Mouse (Mus musculus): ENCODE data around the gene Kcnk3. TPM values are rescaled to one million over a fixed set of nuclear protein-coding genes. Genes with fewer than 3 reads are reported as not detected.

The Kcnk3 gene
- total RNA-seq, 2 experiments from 2014 or later = 9.3 to 11.1 TPM

- no peak for DNase-seq (ENCODE audit: extremely low spot score in 1 of 2, low spot score in 1 of 2)
Measured at GRCm38 (mm10) chr5:30587101-30587500, 869 bp upstream of the Kcnk3 start.

DNA sequence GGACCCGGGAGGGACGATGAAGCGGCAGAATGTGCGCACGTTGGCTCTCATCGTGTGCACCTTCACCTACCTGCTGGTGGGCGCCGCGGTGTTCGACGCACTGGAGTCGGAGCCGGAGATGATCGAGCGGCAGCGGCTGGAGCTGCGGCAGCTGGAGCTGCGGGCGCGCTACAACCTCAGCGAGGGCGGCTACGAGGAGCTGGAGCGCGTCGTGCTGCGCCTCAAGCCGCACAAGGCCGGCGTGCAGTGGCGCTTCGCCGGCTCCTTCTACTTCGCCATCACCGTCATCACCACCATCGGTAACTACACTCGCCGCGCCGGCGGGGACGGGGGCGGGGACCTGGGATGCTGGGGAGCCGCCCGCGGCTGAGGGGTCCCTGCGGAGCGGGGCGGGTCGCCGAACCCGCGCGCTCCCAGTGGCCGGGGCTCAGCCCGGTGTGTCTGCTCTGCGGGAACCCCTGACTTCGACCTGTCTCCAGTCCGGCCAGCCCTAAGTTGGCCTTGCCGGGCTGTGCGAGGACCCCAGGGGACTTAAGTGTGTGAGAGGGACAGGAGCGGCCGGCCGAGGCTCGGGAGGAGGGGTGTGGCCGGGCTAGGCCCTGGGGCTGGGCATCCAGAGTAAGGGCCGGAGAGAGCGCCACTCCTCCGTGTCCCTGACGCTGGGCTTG, 465 bp downstream of the Kcnk3 start:
- DNase-seq (ENCODE audit: extremely low spot score in 1 of 2, low spot score in 1 of 2) = peak; percentile 27 to 29

DNA sequence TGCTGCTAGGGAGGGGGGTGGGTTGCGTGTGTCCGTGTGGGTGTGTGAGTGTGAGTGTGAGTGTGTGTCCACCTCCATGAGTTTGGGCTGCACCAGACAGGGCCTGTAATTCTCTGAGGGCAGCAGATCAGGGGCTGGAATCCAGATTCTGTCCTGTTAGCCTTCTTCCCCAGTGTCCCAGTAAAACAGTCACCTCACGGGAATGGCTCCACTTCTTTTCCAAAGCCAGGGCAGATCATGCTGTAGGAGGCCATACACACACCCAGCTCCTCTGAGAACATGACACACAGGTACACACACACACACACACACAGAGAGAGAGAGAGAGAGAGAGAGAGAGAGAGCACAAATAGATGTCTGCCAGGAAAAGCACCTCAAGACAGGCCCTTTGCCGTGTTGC, 1.1 kb downstream of the Kcnk3 start:
- DNase-seq (ENCODE audit: extremely low spot score in 1 of 2, low spot score in 1 of 2) = no peak

GRCm38 (mm10) chr5:30589546-30589945, 1.6 kb downstream of the Kcnk3 start:
- no peak for DNase-seq (ENCODE audit: extremely low spot score in 1 of 2, low spot score in 1 of 2)

DNA sequence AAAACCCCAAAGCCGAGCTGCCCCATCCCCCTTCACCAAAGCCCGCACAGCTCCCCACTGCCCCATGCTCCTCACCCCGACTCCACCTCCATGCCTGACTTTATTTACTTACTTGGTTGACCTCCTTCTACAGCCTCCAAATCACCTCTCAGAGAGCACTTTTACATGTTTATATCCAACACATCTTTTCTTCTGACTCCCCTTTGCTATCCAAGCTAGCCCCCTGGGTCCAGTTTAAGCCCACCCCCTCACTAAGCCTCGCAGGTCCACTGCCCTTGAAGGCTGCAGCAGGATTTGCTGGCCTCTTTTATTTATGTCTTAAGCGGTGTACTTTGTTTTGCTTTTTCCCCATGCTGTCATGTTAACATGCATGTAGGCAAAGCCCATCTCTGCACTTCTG, 2.3 kb downstream of the Kcnk3 start:
- no peak for DNase-seq (ENCODE audit: extremely low spot score in 1 of 2, low spot score in 1 of 2)

- DNase-seq (ENCODE audit: extremely low spot score in 1 of 2, low spot score in 1 of 2) = no peak
Measured at GRCm38 (mm10) chr5:30591205-30591731, 3.3 kb downstream of the Kcnk3 start.

DNA sequence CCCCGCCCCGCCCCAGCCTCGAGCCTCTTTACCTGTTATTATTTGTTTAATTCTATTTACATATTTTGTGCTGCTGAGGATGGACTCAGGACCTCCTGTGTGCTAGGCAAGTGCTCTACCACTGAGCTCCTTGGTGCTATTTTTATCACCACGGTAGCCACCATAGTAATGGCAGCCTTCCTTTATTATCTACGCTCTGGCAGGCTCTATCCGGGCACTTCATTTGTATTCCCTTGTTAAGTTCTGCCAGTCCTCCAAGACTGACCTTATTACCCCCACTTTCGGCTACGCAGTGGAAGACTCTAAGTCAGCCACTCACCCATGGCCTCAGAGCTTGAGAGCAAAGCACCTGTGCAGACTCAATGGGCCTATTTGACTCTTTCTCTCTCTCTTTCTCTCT, 3.8 kb downstream of the Kcnk3 start:
- DNase-seq (ENCODE audit: extremely low spot score in 1 of 2, low spot score in 1 of 2) = no peak

DNA sequence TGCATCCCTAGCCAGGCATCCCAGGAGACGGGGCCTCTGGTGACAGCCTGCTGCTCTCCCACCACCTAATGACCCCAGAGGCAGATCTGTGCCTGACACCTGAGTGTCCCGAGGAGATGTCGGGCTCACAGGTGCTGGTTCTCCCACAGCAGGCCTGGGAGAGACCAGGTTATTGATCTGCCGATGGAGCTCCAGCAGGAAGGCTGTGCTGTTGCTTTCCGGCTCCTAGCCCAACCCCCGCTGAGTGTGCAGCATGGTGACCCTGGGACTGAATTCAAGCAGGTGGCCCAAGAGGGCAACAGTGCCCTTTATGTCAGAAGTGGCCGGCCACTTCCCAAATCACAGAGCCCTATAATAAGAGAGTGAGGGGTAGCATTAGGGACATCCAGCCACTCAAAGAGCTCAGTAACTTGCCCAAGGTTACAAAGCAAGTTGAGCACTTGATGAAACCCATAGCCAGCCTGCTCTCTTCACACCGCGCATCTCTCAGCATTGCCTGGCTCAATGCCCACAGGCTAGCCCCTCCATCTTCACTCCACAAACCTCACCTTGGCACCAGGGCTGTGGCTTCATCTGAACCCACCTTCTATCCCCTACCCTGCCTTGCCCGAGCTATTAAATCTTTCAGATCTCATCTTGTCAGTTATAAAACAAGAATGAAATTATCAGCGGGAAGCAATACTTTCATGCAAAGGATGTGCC, 4.5 kb downstream of the Kcnk3 start:
- DNase-seq (ENCODE audit: extremely low spot score in 1 of 2, low spot score in 1 of 2) = no peak

DNA sequence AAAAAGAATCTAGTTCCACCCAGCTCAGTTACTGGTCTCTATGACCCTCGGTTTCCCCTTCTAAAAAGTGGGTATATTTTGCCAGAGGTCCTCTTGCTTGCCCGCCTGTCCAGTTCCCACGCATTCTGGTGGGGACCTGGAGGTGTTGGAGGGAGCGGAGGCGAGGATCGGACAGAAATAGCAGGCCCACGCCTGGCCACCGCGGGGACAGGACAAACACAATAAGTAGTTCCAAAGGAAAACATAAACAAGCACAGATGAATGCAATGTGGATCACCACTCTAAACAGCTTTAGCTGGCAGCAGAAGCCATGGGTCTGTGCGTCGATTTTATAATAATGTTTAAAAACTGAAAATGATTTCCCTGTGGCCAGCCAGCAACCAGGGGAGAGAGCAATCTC, 5.4 kb downstream of the Kcnk3 start:
- no peak for DNase-seq (ENCODE audit: extremely low spot score in 1 of 2, low spot score in 1 of 2)

DNA sequence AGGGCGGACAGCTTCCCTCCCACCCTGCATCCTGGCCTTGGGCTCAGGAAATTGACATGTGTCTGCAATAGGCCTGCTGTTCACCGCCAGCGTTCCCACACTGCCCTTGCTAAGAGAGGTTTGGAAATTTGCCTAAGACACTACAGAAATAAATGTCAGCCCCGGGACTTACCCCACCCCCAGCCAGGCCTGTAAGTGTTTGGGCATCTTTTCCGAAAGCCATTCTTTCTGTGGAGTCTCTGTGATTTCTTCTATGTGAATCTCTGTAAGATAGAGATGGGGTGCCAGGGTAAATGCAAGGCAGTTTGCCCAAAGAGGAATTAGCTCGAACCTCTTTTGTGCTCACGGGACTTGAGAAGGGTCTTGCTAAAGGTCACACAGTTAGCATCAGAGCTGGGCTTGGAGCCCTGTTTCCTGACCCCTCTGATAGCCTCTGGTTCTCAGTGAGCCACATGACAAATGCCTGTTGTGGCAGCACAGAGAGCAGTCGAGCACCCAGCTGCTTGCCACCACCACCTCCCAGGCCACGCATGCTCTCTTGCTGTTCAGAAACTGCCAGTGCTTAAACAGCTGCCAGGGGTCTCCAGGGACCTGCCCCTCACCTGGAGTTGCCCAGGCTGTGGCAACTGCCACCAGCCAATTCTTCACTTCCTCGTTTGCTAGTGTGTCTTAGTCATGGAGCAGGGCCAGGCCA, 6.0 kb downstream of the Kcnk3 start:
- DNase-seq (ENCODE audit: extremely low spot score in 1 of 2, low spot score in 1 of 2) = no peak

DNA sequence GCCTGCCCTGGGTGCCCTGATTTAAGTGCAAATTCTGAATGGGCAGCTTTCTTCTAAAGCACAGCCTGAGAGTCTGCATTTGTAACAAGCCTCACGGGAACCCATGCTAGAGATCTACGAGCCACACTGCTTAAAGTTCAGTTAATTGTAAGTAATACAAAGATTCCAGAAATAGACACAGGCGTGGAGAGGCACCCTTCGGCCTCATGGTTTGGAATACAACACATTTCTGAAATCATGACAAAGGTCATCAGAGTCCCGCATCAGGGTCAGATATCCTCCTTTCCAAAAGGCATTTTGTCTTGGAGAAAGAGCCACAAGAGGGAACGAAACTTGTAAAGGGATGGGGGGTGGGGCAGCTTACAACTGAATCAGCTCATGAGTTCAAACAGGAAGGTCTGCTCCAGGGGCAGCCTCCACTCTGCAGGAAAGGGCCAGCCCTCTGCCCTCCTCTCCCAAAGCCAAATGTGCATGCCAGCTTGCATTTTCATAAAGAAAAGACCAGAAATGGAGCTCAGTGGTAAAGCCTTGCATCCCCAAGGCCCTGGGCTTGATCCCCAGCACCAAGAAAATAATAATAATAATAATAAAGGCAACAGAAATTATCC, 7.1 kb downstream of the Kcnk3 start:
- DNase-seq (ENCODE audit: extremely low spot score in 1 of 2, low spot score in 1 of 2) = no peak

DNA sequence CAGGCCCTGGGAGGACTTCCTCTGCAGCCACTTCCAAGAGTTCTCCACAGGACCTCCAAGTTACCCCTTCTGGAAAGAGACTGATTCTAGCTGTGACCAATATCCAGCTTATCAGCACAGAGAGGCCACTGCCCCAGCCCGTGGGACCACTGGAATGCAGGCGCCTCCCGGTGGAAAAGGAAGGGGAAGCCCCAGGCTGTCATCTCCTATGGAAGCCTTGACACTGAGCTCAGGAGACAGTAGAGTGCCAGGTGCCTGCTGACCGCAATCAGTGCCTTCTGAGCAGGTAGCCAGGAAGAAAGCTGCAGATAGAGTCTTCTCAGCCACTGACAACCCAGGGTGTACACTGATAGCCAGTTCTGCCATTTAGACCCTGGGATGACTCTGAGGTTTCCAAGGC, 13.4 kb downstream of the Kcnk3 start:
- DNase-seq (ENCODE audit: extremely low spot score in 1 of 2, low spot score in 1 of 2) = no peak

DNA sequence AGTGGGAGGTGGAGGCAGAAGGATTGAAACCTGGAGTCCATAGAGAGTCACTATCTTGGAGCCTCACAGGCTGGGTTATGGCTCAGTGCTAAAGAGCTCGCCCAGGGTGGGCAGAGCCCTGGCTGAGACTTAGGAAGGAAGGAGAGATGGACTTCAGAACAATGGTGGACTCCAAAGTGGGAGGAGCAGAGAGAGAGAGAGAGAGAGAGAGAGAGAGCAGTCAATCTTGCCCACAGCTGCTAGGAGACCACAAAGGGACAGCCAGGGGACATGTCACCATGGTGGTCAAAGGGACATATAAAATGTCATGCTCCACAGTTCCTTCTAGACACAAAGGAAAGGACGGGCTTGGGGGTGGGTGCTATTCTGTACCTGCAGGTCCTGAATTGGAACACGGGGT, 15.3 kb downstream of the Kcnk3 start:
- DNase-seq (ENCODE audit: extremely low spot score in 1 of 2, low spot score in 1 of 2) = no peak

DNA sequence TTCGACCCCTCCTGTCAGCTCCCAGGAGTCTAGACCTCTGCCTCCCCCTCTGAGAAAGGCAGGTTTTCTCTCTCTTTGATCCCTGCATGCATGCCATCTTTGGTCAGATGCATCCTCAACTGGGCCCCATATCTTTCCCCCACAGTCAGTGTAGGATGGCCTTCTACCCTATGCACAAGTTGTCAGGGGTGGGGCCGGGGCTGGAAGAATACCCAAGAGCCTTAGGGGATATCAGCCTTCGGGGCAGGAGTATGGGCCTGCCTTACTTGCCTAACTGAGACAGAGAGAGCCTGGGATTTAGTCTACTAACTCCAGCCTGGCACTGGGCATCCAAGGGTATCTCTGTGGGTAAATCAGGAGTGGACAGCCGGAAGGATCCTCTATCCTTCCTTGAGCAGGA, 16.0 kb downstream of the Kcnk3 start:
- DNase-seq (ENCODE audit: extremely low spot score in 1 of 2, low spot score in 1 of 2) = no peak

GRCm38 (mm10) chr5:30604769-30605188, 16.8 kb downstream of the Kcnk3 start:
- no peak for DNase-seq (ENCODE audit: extremely low spot score in 1 of 2, low spot score in 1 of 2)

- DNase-seq (ENCODE audit: extremely low spot score in 1 of 2, low spot score in 1 of 2) = no peak
Measured at GRCm38 (mm10) chr5:30605649-30606048, 17.7 kb downstream of the Kcnk3 start.

- DNase-seq (ENCODE audit: extremely low spot score in 1 of 2, low spot score in 1 of 2) = peak; percentile 54 to 62
Measured at GRCm38 (mm10) chr5:30606424-30607073, 18.6 kb downstream of the Kcnk3 start.

DNA sequence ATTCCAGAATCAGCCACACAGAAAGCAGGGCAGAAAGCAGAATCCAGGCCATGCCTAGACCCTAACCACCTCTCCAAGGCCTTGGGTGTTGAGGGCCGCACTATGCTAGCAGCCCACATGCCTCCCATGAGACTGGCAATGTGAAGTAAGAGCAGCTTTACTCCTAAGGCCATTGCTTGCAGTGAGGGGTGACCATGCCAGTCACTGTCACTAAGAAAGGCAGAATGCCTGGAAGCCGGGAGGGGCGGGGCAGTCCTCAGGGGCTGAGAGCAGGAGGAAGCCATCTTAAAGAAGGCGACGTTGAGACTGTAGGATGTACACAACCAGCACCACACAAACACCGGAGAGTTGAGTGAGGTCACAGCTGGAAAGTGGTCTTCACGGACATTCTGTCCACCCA, 21.1 kb downstream of the Kcnk3 start:
- DNase-seq (ENCODE audit: extremely low spot score in 1 of 2, low spot score in 1 of 2) = no peak

DNA sequence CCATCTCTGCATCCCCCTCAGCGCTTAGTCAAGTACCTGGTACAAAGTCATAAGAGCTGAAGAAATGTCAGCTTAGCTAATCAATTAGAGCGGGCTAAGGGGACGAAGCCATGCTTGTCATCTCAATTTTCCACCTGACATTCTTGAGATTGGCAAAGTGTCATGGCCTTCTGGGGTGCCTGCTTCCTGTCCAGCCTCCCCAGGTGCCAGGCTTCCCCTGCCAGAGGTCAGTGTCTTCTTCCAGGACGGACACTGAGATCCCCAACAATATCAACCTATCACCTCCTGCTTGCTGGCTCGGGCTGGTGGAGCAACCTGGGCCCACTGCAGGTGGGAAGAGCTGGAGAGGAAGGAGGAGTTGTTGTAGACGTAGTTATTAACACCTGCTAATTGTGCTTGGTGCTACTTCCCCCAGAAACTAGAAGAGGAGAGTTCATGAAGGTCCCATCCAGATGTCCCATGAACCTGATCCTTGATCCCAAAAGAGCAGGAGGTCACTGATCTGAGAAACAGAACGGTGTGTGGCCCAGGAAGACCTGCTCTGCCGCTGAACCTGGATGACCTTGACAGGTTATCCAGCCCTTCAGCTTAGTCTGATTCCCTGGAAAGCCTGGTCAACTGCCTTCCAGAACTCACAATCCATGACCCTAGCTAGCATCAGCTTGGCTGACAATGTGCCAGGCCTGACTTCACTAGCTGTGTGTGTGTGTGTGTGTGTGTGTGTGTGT, 22.1 kb downstream of the Kcnk3 start:
- DNase-seq (ENCODE audit: extremely low spot score in 1 of 2, low spot score in 1 of 2) = no peak

DNA sequence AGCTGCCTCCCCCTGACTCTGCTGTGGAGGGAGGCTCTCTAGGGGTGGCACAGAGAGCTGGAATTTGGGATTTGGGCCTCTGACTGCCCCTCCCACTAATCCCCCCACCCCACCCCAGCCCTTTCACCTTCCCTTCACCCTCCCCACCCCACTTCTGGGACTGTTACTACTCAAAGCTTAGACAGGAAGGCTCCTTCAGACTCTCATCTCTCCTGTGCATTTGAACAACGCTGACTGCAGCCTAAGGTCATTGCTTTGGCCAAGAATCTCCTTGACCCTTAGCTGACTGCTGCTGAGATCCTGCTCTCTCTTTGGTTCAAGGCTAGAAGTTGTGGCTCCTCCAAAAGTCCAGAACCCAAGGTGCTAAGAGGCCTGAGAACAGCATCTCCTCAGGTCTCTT, 23.1 kb downstream of the Kcnk3 start:
- no peak for DNase-seq (ENCODE audit: extremely low spot score in 1 of 2, low spot score in 1 of 2)
